Mouse (Mus musculus): ENCODE results near the gene Gm20696.

The Gm20696 gene

DNA sequence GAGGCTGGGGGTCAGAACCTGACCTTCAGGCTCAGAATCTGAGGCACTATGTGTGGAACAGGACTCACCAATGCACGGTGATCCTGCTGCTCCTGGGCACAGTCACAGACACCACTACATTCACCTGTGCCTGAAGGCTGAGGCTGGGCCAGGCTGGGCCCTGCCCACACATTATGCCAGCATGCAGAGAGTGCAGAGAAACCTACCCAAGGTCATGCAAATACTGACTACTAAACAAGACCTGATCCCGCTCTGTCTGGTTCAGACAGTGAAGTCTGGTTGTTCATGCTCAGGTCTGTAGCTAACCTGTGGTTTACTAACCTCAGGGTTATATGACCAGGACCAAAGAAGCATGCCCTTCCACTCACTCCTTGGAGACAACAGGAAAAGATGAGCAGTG lies 163.9 kb downstream of the Gm20696 start:
- TF ChIP-seq GATA4 (IDR thresholded peaks at IDR 0.05; ENCODE audit: insufficient replicate concordance, low read length): no peak

DNA sequence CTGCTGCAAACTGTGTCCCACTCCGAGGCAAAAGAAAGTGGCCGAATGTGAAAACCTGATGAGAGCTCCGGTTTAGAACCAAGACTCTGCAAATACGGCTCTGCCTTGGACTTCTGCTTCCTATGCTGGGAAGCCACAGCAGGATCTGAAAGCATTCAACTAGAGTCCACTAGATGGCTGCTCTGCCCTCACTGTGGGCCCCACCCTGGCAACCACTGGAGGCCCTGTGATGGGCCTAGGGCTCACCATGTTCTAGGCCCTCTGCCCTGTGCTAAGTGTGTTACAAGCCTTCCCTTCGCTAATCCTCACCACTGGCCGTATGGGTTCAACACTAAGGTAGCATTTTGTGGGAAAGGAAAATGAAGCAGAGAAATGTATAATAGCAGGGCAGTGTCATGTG lies 164.3 kb downstream of the Gm20696 start:
- no peak for TF ChIP-seq GATA4 (IDR thresholded peaks at IDR 0.05; ENCODE audit: insufficient replicate concordance, low read length)

DNA sequence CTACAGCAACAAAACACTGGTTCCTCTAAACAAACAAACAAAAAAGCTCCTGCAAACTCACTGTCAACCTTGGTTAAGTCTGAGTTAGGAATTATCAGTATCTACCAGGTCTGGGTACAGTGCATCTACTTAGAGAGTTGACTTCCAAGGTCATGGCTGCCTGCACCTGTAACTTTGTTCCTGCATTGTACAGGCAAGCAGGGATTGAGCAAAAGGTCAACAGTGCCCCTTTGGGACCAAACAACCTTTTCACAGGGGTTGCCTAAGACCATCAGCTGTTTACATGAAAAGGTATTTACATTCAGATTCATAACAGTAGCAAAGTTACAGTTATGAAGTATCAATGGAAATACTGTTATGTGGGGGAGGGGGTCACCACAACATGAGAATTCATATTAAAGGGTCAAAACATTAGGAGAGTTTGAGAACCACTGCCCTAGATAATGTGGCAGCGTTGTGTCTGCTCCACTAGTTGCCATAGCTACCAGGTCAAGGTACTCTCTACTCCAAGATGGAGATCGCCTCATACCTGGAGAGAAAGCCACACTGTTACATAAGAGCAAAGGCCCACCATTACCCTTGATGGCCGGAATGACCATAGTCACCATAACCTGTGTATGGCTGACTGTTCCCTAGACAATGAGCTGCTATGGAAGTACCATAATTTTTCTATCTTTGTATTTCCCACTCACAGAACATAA lies 165.9 kb downstream of the Gm20696 start:
- TF ChIP-seq GATA4 (IDR thresholded peaks at IDR 0.05; ENCODE audit: insufficient replicate concordance, low read length): no peak

DNA sequence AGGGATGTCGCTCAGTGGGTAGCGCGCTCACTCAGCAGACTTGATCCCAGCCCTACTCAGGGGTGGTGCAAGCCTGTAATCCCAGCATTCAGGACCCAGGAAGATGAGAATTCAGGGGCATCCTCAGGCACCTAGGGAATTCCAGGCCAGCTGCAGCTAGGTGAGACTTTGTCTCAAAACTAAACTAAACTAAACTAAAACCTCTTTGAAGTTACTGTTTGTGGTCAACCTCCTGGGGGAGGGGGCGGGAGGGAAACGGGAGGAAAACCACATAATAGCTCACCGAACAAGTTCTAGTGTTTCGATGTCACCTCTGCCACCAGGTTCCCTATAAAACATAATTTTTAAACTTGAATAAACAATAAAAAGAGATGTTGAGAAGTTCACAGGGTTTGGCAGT lies 168.5 kb downstream of the Gm20696 start:
- TF ChIP-seq GATA4 (IDR thresholded peaks at IDR 0.05; ENCODE audit: insufficient replicate concordance, low read length): no peak

DNA sequence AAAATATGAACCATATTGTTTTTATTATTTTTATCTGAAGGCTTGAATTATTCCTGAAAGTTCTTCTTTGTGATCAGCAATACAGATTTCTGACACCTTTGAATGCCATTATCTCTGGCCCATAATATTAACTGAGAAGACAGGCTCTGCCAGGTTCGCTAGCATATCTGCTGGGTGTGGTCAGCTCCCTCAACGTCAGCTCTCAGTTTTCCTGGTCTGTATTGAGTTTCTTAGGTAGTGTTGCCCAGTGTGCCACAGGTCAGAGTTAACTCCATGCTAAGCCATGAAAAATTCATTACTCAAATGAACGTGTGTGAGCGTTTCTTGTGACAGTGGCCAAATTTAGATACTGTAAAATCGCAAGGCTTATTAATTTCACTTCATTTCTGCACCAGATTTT lies 170.5 kb downstream of the Gm20696 start:
- no peak for TF ChIP-seq GATA4 (IDR thresholded peaks at IDR 0.05; ENCODE audit: insufficient replicate concordance, low read length)

DNA sequence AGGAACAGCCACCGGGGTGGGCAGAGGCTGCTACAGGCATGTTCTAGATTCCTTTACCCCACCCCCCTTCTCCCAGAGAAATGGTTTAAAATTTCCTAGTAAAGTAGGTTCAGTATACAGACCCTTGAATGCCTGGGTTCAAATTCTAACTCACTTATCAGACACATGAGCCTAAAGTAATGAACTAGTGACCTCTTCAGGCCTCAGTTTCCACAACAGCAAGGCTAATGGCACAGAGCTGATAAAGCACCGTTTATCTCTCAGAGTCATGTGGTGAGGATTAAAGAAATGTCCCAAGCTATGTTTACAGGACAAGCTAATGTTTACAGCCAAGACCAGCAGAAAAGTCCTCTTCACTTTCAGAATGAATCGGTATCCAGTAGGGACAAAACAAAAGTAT lies 173.7 kb downstream of the Gm20696 start:
- 0 out of 2 replicates have a peak, but pooled peaks have one; percentile 12 for TF ChIP-seq GATA4 (IDR thresholded peaks at IDR 0.05; ENCODE audit: insufficient replicate concordance, low read length)

DNA sequence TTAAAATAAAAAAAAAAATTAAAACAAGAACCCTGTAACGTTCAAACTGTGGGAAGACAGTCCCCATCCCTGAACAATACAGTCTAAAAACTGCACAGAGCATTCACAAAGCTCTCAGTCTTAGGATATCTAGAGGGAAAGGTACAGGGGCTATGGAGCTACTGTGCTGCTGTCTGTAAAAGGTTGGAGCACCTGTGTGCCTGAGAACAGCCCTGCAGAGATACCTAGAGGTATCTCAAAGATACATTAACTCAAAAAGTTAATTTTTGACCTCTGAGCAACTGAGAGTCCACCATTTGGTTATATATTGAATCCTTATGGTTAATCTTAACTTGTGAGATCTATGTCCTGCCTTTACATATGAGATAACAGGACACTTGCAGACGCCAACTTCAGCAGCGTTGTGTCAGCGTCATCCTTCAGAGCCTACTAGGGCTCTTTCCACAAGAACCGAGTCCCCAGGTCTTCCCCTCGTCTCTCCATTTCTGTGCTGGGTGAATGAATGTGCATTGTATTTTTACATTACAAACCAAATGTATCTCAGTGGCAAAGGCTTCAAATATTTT lies 174.5 kb downstream of the Gm20696 start:
- no peak for TF ChIP-seq GATA4 (IDR thresholded peaks at IDR 0.05; ENCODE audit: insufficient replicate concordance, low read length)

DNA sequence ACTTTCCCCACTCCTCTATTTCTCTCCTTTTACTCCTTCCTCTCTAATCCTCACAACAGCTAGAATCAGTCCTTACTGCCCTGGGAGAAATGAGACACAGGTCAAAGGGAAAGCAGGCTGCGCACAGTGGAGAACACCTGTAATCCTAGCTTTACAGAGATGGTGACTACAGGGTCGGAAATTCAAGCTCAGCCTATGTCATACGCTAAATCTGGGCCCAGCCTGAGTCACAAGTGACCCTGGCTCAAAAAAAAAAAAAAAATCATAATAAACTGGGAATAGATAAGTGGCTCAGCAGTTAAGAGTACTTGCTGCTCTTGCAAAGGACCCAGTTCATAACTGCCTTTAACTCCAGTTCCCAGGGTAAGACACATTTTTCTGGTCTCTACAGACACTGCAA lies 175.5 kb downstream of the Gm20696 start:
- TF ChIP-seq GATA4 (IDR thresholded peaks at IDR 0.05; ENCODE audit: insufficient replicate concordance, low read length): no peak

DNA sequence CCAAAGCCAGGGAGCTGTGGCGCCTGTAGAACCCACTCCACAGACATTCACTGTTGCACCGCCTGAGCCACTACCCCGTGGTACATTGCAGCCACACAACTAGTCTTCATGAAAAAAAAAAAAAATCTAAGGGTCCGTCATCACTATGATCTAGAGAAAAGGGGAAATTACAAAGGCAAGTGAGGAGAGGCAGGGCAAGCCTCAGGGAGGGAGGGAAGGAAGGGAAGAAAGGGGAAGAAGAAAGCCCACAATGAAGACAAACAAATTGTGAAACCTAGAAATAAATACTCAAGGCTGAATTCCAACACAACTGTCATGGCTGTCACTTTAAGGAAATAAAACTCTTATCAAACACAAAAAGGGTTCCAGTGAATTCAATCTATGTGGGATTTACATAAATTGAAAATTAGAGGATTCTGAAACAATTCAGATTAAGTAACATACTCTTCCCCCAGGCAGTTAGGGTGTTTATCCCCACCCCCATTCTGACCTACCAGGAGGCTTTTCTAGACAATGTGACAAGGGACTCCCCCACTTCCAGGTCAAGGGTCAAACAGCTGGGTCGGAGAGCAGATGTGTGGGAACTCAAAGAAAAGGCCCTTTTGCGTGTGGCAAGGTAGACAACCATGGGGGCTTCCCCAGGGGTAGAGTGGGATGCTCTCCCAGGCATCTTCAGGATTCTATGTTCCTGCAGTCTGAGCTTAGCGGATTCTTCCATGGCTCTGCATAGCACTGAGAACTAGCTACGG lies 176.5 kb downstream of the Gm20696 start:
- no peak for TF ChIP-seq GATA4 (IDR thresholded peaks at IDR 0.05; ENCODE audit: insufficient replicate concordance, low read length)

DNA sequence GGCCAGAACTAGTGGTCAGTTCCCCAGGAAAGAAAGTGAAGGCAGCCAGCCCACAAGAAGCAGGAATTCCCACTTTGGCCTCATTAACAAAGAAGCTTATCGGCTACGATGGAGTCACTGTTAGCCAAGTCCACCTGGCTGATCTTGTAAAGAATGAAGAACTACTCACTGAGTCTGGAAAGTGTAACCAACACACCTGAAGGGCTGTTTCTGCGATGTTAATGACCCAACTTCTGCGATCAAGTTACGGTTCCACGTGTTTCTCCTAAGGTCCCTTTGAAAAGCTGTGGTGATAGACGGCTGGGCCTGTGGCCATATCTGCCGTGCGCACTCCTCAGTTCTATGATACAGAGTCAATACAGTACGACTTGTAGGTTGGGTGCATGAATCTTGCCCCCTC lies 177.2 kb downstream of the Gm20696 start:
- TF ChIP-seq GATA4 (IDR thresholded peaks at IDR 0.05; ENCODE audit: insufficient replicate concordance, low read length): no peak

DNA sequence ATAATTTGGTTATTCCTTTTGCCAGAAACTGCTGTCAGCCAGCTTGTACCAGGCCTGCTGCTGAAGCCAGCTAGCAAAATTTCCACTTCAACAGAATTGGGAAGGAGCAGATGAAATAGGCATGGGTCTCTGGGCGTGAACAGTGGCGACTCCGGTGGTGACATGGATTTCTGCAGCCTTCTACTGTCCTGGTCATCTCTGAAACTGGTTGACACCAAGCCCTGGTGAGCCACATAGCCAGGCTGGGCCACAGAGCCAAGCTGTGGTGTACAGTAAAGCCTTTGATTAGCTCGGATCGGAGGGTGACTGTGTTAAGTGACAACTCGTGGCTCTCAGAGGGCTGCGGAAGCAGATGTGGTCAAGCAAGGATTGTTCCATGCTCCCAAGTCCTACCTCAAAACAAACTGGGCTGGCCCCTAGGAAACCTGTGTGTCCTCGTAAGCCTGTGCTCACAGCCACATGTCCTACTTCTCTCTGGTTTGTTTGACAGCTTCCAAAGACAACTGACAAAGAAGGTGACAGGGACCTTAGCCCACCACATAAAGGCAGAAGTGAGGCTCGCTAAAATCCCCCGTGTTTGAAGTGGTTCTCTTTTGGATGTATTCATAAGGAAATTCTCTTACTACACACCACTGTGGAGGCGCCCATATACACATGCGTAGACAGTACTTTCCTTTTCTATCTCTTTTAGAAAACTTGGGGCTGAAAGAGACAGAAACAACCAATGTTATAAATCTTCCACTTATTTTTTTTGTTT lies 180.5 kb downstream of the Gm20696 start:
- no peak for TF ChIP-seq GATA4 (IDR thresholded peaks at IDR 0.05; ENCODE audit: insufficient replicate concordance, low read length)

DNA sequence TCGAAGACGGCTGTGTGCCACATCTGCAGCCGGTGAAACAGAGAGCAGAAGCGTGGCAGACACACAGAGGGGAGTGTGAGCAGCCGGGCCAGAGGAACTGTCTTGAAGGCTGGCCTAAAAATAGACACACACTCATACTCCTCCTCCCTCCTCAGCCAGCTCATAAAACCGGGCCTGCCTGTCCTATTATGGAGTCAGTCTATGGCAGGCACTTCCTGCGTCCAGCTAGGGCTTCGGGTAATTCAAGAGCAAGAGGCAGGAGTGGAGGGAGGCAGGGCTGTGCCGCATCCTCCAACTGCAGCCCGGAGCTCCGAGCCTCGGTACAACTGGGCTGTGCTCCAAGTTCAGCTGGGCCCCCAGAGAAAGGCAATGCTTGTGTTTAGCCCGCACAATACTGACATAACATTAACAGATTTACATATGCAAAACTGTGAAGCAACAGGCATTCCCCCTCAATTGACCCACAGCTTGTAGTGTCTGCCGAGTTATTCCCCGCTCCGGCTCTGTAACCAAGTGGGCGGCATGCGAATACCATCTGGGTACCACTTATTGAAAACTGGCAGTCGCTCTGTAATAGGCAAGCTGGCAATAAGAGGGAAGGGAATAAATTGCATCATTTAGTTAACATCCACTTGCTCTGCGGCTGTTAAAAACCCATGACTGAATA lies 181.2 kb downstream of the Gm20696 start:
- no peak for TF ChIP-seq GATA4 (IDR thresholded peaks at IDR 0.05; ENCODE audit: insufficient replicate concordance, low read length)

DNA sequence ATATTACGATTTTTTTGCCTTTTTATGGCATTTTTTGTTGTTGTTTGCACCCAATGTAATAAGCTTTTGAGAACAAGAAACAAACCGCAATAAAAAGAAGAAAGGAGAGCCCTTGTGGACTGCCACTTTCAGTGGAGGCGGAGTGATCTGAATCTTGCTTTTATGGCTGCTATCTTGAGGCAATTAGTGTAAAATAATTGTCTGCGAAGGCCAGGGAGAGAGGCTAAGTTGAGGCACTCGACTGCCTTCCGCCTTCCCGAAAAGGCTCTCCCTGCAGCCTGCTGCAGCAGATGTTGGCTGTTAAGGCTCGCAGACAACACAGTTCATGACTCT lies 181.7 kb downstream of the Gm20696 start:
- no peak for TF ChIP-seq GATA4 (IDR thresholded peaks at IDR 0.05; ENCODE audit: insufficient replicate concordance, low read length)

DNA sequence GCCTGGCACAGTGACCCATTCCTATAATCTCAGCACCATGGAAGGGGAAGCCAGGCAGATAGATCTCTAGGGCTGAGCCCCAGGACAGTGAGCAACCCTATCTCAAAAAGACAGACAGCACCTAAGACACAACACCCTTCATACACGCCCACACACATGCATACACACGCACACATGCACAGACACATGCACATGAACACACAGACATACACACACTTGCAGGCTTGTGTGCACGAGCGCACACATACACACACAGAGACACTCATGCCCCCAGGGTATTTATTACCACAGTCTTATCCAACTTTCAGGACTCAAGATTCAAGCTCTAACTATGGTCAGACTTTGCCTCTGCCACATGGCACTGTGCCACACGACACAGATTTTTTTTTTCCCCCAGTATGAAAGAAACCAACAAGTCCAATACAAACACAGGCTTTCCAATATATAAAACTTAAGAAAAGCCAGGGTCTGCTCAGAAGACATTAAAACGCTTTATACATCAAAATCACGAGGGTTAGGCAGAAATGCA lies 182.3 kb downstream of the Gm20696 start:
- TF ChIP-seq GATA4 (IDR thresholded peaks at IDR 0.05; ENCODE audit: insufficient replicate concordance, low read length): no peak

DNA sequence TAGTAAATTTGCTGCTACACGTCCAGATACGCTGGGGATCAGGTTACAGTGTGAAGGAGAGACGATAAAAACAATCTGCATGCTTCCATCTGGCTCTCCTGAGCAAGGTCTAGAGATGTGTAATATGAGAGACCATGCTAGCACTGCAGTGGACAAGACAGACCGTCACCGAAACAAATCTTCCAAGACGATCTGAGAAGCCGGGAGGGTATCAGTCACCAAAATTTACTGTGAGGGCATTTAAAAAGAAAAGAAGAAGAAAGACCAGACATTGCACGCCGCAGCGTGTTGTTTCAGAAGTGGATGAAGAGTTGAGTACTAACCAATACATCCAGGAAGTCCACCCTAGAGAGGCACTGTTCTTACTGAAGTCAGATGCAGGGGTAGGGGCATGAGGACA lies 183.0 kb downstream of the Gm20696 start:
- TF ChIP-seq GATA4 (IDR thresholded peaks at IDR 0.05; ENCODE audit: insufficient replicate concordance, low read length): no peak

All from liver, adult (tissue).